Mouse (Mus musculus) intestine, embryonic 16.5 days (tissue): ENCODE measurements around the gene Aspg. TPM values are rescaled to one million over a fixed set of nuclear protein-coding genes. Genes with fewer than 3 reads are reported as not detected.

Experiments
- ATAC-seq: fragments of 200-750 bp; cut with Nextera tagmentation; 2 replicates; pipeline ENCODE4 v1.8.0; 2017; ENCODE audit warnings: moderate TSS enrichment, moderate library complexity
- H3K27ac ChIP-seq: fragments of 300-500 bp; sonication (generic); 2 replicates; pipeline ENCODE4 v1.5.1; 2014; ENCODE audit warnings: mild to moderate bottlenecking, low read length
- H3K27me3 ChIP-seq: fragments of 300-500 bp; sonication (generic); replicated peaks from 2 replicates; pipeline ENCODE4 v1.6.1; 2014; ENCODE audit warnings: low read length, control low read depth, mixed read lengths; ENCODE audit not compliant: control insufficient read depth, insufficient read depth
- H3K36me3 ChIP-seq: fragments of 300-500 bp; sonication (generic); 2 replicates; pipeline ENCODE4 v1.6.1; 2014; ENCODE audit warnings: low read length, control low read depth; ENCODE audit not compliant: control insufficient read depth, insufficient read depth
- H3K4me1 ChIP-seq: fragments of 300-500 bp; sonication (generic); 2 replicates; pipeline ENCODE4 v1.6.1; 2014; ENCODE audit warnings: low read length, control low read depth, mixed read lengths; ENCODE audit not compliant: control insufficient read depth, insufficient read depth
- H3K4me2 ChIP-seq: fragments of 300-500 bp; sonication (generic); 2 replicates; pipeline ENCODE4 v1.6.1; 2014; ENCODE audit warnings: low read depth, low read length, control low read depth
- H3K4me3 ChIP-seq: fragments of 300-500 bp; sonication (generic); 2 replicates; pipeline ENCODE4 v1.5.1; 2014; ENCODE audit warnings: mild to moderate bottlenecking, low read length
- H3K9ac ChIP-seq: fragments of 300-500 bp; sonication (generic); 2 replicates; pipeline ENCODE4 v1.6.1; 2014; ENCODE audit warnings: low read depth, low read length
- H3K9me3 ChIP-seq: fragments of 300-500 bp; sonication (generic); 2 replicates; pipeline ENCODE4 v1.6.1; 2016; ENCODE audit warnings: low read length, control low read depth; ENCODE audit not compliant: control insufficient read depth
- WGBS: fragments of 180-500 bp; shearing (Covaris S2); extraction: QIAGEN DNeasy Blood & Tissue Kit; methylation state at CpG from one replicate; pipeline ENCODE4 v1.1.7; 2014; 5-methylcytosine and 5-hydroxymethylcytosine counted together
- polyA plus RNA-seq: library from polyadenylated mRNA; unstranded; fragments of >200 nt; fragmentation: Nextera tagmentation; extraction: Ambion mirVana; gene quantifications from 2 replicates; pipeline ENCODE4 v1.2.1, GENCODE M21; 2015

Aspg gene
- 38.4 and 40.4 TPM in 2 replicates for polyA plus RNA-seq

DNA sequence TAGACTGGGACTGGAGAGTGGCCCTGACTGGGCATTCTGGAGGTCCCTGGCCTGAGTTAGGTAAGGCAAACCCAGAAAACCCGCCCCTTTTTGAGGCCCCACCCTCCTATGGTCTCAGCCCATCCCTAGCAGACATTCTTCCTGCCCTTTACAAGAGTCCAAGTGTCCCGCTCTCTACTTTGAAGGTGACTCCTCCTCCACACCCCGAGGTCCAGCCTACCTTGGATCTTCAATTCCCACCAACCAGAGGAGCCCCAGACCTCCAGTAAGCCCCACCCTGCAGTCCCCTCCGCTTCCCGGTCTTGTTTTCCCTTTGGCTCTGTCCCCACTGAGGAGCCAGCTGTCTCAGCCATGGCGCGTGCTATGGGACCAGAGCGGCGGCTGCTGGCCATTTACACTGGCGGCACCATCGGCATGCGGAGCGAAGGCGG lies at the start of gene Aspg:
TSS of gene Aspg (plus strand) at position 139 of the 431 bp plus-strand sequence.
- Histone ChIP-seq H3K4me1 (peaks cover 10% of the 10 kb centered on the region), H3K9ac (peak within 1 kb of the TSS; percentile 70), H3K9me3 (no peaks in the 10 kb centered on the region), H3K36me3 (no peaks in the 10 kb centered on the region), H3K27ac (peak within 1 kb of the TSS; percentile 64), H3K27me3 (no peaks in the 10 kb centered on the region), H3K4me2 (peak within 1 kb of the TSS; percentile 56), H3K4me3 (peak within 1 kb of the TSS; percentile 53)
- ATAC-seq, result peak; percentile 87
- 1% methylated on average over 14 of the region's 14 CpGs for WGBS

- Histone ChIP-seq H3K36me3 (no peaks in the 10 kb centered on the region), H3K9ac (no peak overlapping the region), H3K27me3 (no peaks in the 10 kb centered on the region), H3K4me1 (no peaks in the 10 kb centered on the region; the same call in 1 of the 2 replicates), H3K9me3 (no peaks in the 10 kb centered on the region), H3K27ac (no peak overlapping the region), H3K4me2 (no peak overlapping the region), H3K4me3 (no peak overlapping the region)
- 9% methylated on average over 6 of the region's 6 CpGs for WGBS
- ATAC-seq, result no peak; the same call in 1 of the 2 replicates
These were observed 28.8 kb upstream of the Aspg start for GRCm38 (mm10) chr12:112077651-112078050.

- no peak overlapping the region for H3K4me2 ChIP-seq
- H3K36me3 ChIP-seq, result no peaks in the 10 kb centered on the region
- ATAC-seq, result no peak
- no peak overlapping the region for H3K9ac ChIP-seq
- H3K27me3 ChIP-seq, result no peaks in the 10 kb centered on the region
- no peak overlapping the region for H3K27ac ChIP-seq
- no peaks in the 10 kb centered on the region for H3K9me3 ChIP-seq
- H3K4me3 ChIP-seq, result no peak overlapping the region
- whole genome bisulfite sequencing, result 81% methylated on average over 8 of the region's 8 CpGs
- H3K4me1 ChIP-seq, result no peaks in the 10 kb centered on the region; the same call in 1 of the 2 replicates
These were observed 26.6 kb upstream of the Aspg start for GRCm38 (mm10) chr12:112079911-112080310.

DNA sequence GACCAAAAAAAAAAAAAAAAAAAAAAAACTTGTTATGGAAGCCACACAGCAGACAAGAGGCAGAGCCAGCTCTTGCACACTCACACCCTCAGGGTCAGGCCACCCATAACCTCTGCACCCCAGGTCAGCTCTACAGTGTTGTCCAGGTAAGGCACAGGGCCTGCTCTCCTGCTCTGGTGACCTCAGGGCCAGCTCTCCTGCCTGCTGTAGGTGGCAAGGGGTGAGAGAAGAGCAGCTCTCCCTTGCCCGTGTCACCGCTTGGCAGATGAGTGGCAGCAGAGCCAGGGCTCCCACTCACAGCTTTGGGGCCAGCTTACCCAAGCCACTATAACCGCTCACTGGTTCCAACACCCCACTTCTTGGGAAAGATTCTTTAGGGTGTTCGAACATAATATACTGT lies 25.6 kb upstream of the Aspg start:
- no peak for ATAC-seq
- Histone ChIP-seq H3K36me3 (no peaks in the 10 kb centered on the region), H3K4me2 (no peak overlapping the region), H3K9me3 (no peaks in the 10 kb centered on the region), H3K27ac (no peak overlapping the region), H3K4me1 (no peaks in the 10 kb centered on the region; the same call in 1 of the 2 replicates), H3K9ac (no peak overlapping the region), H3K4me3 (no peak overlapping the region), H3K27me3 (no peaks in the 10 kb centered on the region)
- WGBS, result 96% methylated on average over 4 of the region's 4 CpGs

- H3K27me3 ChIP-seq, result no peaks in the 10 kb centered on the region
- H3K9me3 ChIP-seq, result no peaks in the 10 kb centered on the region
- H3K4me1 ChIP-seq, result no peaks in the 10 kb centered on the region; the same call in 1 of the 2 replicates
- peak; percentile 62; the same call in 1 of the 2 replicates for ATAC-seq
- no peak overlapping the region for H3K27ac ChIP-seq
- H3K4me3 ChIP-seq, result no peak overlapping the region
- H3K36me3 ChIP-seq, result no peaks in the 10 kb centered on the region
- WGBS, result 43% methylated on average over 1 of the region's 1 CpGs
- no peak overlapping the region for H3K4me2 ChIP-seq
- no peak overlapping the region for H3K9ac ChIP-seq
These were observed 24.2 kb upstream of the Aspg start for GRCm38 (mm10) chr12:112082241-112082640.

GRCm38 (mm10) chr12:112086250-112086649 lies 20.2 kb upstream of the Aspg start:
- no peak for ATAC-seq
- no peaks in the 10 kb centered on the region for H3K4me1 ChIP-seq
- H3K9me3 ChIP-seq, result no peaks in the 10 kb centered on the region
- no peak overlapping the region for H3K9ac ChIP-seq
- WGBS, result 87% methylated on average over 3 of the region's 3 CpGs
- no peak overlapping the region for H3K4me2 ChIP-seq
- H3K36me3 ChIP-seq, result no peaks in the 10 kb centered on the region
- no peaks in the 10 kb centered on the region for H3K27me3 ChIP-seq
- H3K4me3 ChIP-seq, result no peak overlapping the region
- no peak overlapping the region for H3K27ac ChIP-seq

GRCm38 (mm10) chr12:112086726-112087125 lies 19.8 kb upstream of the Aspg start:
- Histone ChIP-seq H3K9me3 (no peaks in the 10 kb centered on the region), H3K9ac (no peak overlapping the region), H3K36me3 (no peaks in the 10 kb centered on the region), H3K27me3 (no peaks in the 10 kb centered on the region), H3K4me2 (no peak overlapping the region), H3K27ac (no peak overlapping the region), H3K4me3 (no peak overlapping the region), H3K4me1 (no peaks in the 10 kb centered on the region)
- no peak for ATAC-seq
- 61% methylated on average over 6 of the region's 6 CpGs for WGBS

DNA sequence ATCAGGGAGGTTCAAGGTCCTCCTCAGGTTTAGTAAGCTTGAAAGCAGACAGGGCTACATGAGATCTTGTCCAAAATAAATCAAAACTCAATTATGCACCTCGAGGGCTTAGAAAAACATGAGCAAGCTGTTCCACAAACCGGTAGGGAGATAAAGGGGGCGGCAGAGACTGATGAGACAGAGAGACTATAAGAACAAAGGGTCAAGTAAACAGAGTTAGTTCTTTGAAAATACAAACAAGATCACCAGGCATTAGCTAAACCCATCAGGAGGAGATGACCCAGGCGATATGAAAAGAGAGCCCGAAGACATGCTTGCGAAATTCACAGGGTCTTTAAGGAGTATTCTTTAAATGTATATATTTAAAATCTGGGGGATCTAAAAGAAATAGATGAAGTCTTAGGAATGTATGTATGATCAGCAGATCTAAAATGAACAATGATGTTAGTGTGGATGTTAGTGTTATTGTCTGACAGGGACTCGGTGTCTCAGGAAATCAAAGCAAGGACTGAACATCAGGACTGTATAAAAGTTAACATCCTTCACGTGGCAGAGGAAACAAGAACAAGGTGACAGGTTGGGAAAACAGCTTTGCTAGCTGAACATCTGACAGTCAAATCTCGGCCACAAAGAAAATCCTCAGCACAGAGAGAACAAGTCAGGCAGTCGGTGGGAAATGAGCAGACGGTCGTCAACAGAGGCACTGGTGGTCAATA lies 17.7 kb upstream of the Aspg start:
- H3K9me3 ChIP-seq, result no peaks in the 10 kb centered on the region
- no peak overlapping the region for H3K27ac ChIP-seq
- no peak overlapping the region for H3K9ac ChIP-seq
- WGBS, result 53% methylated on average over 12 of the region's 12 CpGs
- H3K36me3 ChIP-seq, result no peaks in the 10 kb centered on the region
- no peaks in the 10 kb centered on the region for H3K27me3 ChIP-seq
- H3K4me3 ChIP-seq, result no peak overlapping the region
- no peak for ATAC-seq
- no peaks in the 10 kb centered on the region for H3K4me1 ChIP-seq
- no peak overlapping the region for H3K4me2 ChIP-seq

- 5% methylated on average over 12 of the region's 12 CpGs for WGBS
- H3K4me3 ChIP-seq, result no peak overlapping the region
- no peak overlapping the region for H3K27ac ChIP-seq
- 0 out of 2 replicates have a peak, but pooled peaks have one; percentile 52 for ATAC-seq
- H3K4me2 ChIP-seq, result no peak overlapping the region
- no peak overlapping the region for H3K9ac ChIP-seq
- H3K9me3 ChIP-seq, result no peaks in the 10 kb centered on the region
- H3K36me3 ChIP-seq, result no peaks in the 10 kb centered on the region
- H3K4me1 ChIP-seq, result no peaks in the 10 kb centered on the region; the same call in 1 of the 2 replicates
- no peaks in the 10 kb centered on the region for H3K27me3 ChIP-seq
These were observed 15.4 kb upstream of the Aspg start for GRCm38 (mm10) chr12:112091054-112091453.
